Mouse (Mus musculus) layer of hippocampus, adult 2 months (tissue): ENCODE measurements at regions not wholly inside any gene's neighbourhood (a gene's known extent, or its start where the extent isn't known, plus 50 kb on each side); places are given as distances from the start of the nearest gene placed in this dataset.

ENCODE experiments used
- DNase-seq, 2 experiments: peaks; one replicate each; pipeline ENCODE4 v3.0.0; 2022; ENCODE audit warnings: low spot score in 2 of 2
- H3K27ac ChIP-seq: fragments of 200-600 bp; 2 replicates; pipeline ENCODE4 v1.8.1; 2022
- H3K4me3 ChIP-seq: fragments of 200-600 bp; 2 replicates; pipeline ENCODE4 v1.8.1; 2022; ENCODE audit warnings: mild to moderate bottlenecking
- CTCF ChIP-seq: fragments of 200-600 bp; conservative IDR thresholded peaks from 2 replicates; pipeline ENCODE4 v1.8.1; 2022; ENCODE audit warnings: antibody characterized with exemption, mild to moderate bottlenecking, moderate library complexity

DNA sequence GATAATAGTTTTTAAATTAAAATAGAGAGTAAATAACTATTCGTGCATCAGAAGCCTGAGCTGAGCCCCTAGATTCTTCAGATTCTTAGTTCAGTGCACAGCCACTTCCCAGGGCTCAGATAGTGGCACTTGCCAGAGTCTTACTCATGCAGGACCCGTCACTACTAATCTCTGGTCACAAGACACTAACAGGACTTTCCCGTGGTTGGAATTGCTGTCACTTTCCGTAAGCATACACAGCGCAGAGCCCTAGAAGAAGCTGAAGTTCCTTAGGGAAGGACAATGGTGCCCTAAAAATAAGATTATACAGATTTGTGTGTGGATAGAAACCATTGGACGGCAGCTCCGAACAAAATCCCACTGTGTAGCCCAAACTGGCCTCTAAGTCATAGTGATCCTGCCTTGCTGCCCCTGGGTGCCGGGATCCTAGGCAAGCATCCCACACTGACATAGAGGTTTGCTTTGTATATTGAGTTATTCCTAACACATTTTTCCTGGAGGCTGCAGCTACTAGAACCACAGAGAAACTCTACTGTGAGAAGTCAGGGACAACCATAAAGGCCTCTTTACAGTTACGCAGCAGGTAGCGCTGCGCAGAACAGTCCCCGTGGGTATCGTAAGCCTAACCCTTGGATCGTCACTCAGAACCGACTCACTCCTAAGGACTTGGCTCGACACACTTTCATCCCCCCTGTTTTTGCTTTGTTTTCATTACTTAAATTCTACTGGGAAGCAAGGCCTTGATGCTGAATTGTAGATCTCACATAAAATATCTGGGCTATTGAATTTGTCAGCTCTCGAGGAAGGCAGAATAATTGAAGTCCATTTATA, 57.7 kb upstream of the Vamp9 start:
- TF ChIP-seq CTCF: no peak
- DNase-seq: no peak
- H3K27ac ChIP-seq: no peak overlapping the region
- no peak overlapping the region for H3K4me3 ChIP-seq

DNA sequence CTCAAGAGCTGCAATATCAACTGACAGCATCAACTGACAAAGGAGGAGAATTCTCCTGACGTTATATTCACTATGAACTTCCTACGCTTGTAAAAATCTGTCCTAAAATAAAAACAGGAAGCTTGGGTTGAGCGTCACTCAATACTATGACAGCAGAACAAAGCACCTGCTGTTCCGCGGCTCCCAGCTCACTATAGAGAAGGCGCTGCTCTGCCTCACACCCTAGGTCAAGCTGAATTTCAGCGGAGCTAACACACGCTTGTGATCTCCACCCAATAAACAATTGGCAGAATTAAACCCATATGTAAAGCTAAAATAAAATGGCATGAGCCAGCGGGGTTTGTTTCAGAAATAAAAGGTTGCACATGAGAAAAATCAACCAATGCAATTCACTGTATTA, 57.1 kb upstream of the Vamp9 start:
- DNase-seq: no peak
- Histone ChIP-seq H3K4me3 (no peak overlapping the region), H3K27ac (no peak overlapping the region)
- no peak for TF ChIP-seq CTCF

DNA sequence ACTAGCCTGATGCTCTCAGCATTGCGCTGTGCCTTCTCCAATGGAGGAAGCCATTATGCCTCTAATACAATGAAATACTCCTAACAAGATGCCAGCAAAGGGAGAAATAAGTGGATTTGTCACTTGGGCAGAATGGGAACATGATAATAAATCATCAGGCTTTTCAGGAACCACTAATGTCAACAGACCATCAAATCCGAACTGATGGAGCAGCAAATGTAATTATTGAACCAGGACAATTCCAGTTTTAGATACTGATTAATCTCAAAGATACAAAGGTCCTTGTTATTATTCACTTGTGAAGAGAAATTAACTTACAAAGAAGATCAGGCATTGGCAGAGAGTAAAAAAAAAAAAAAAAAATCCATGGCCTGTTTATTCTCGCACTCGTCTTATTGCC, 53.7 kb upstream of the Vamp9 start:
- H3K27ac ChIP-seq: no peak overlapping the region
- no peak overlapping the region for H3K4me3 ChIP-seq
- TF ChIP-seq CTCF: no peak
- DNase-seq: no peak
